Mouse (Mus musculus) G1E (cell line): ENCODE measurements around the gene Myh3.

Experiments
- CTCF ChIP-seq: IDR thresholded peaks from 2 replicates; pipeline ENCODE4 v1.5.1; 2012; ENCODE audit warnings: low read depth, low read length, inconsistent platforms, mixed read lengths
- GATA1 ChIP-seq: IDR thresholded peaks from 2 replicates; pipeline ENCODE4 v1.6.1; 2012; ENCODE audit warnings: borderline replicate concordance, low read length, inconsistent platforms, mixed read lengths
- GATA2 ChIP-seq: IDR thresholded peaks from 2 replicates; pipeline ENCODE4 v1.6.1; 2012; ENCODE audit warnings: low read depth, low read length, inconsistent platforms, borderline replicate concordance
- POLR2AphosphoS5 ChIP-seq: IDR thresholded peaks from 2 replicates; pipeline ENCODE4 v1.6.1; 2012; ENCODE audit warnings: low read depth, low read length, inconsistent platforms; ENCODE audit not compliant: insufficient replicate concordance
- TAL1 ChIP-seq: conservative IDR thresholded peaks from 2 replicates; pipeline ENCODE4 v1.6.1; 2012; ENCODE audit warnings: low read depth, low read length, inconsistent platforms, mixed read lengths

DNA sequence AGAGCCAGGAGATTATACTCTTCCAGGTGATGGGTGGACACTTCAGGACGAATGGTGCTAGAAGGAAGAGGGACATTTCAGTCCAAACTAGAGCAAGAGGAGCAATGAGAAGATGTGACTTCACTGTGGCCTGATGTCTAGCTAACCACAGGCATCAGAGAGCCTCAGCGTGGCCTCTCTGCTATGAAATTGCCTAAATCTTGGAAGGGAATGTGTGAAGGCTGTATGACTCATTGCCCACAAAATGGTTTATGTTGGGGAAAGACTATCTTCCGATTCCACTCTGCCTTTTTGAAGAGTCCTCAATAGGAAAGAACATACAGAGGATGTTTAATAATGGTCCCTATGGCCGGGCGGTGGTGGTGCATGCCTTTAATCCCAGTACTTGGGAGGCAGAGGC lies 1.3 kb upstream of the Myh3 start:
- no peak for TF ChIP-seq CTCF
- no peak for TF ChIP-seq GATA2
- no peak for TF ChIP-seq GATA1
- no peak for TF ChIP-seq TAL1
- no peak for TF ChIP-seq POLR2AphosphoS5
